Mouse (Mus musculus) neural tube, embryonic 13.5 days (tissue): Measurements from ENCODE around the gene Tpsb2. TPM values are rescaled to one million over a fixed set of nuclear protein-coding genes. Genes with fewer than 3 reads are reported as not detected.

Source experiments
- ATAC-seq: fragments of 200-750 bp; cut with Nextera tagmentation; 2 replicates; pipeline ENCODE4 v1.8.0; 2017; ENCODE audit warnings: low read depth, mild to moderate bottlenecking, moderate TSS enrichment, moderate library complexity
- H3K27ac ChIP-seq: fragments of 300-500 bp; sonication (generic); replicated peaks from 2 replicates; pipeline ENCODE4 v1.5.1; 2015; ENCODE audit warnings: moderate library complexity, mild to moderate bottlenecking, inconsistent platforms
- H3K27me3 ChIP-seq: fragments of 300-500 bp; sonication (generic); 2 replicates; pipeline ENCODE4 v1.6.1; 2015; ENCODE audit warnings: mild to moderate bottlenecking, inconsistent platforms
- H3K36me3 ChIP-seq: fragments of 300-500 bp; sonication (generic); 2 replicates; pipeline ENCODE4 v1.6.1; 2015; ENCODE audit warnings: mild to moderate bottlenecking, inconsistent platforms
- H3K4me1 ChIP-seq: fragments of 300-500 bp; sonication (generic); replicated peaks from 2 replicates; pipeline ENCODE4 v1.6.1; 2015; ENCODE audit warnings: inconsistent platforms
- H3K4me2 ChIP-seq: fragments of 300-500 bp; sonication (generic); 2 replicates; pipeline ENCODE4 v1.6.1; 2015; ENCODE audit warnings: inconsistent platforms, mild to moderate bottlenecking, moderate library complexity
- H3K4me3 ChIP-seq: fragments of 300-500 bp; sonication (generic); 2 replicates; pipeline ENCODE4 v1.5.1; 2015; ENCODE audit warnings: mild to moderate bottlenecking, inconsistent platforms
- H3K9ac ChIP-seq: fragments of 300-500 bp; sonication (generic); 2 replicates; pipeline ENCODE4 v1.6.1; 2015; ENCODE audit warnings: moderate library complexity, mild to moderate bottlenecking, inconsistent platforms
- H3K9me3 ChIP-seq: fragments of 300-500 bp; sonication (generic); 2 replicates; pipeline ENCODE4 v1.6.1; 2016; ENCODE audit warnings: inconsistent platforms
- WGBS: fragments of 180-500 bp; shearing (Covaris S2); methylation state at CpG from one replicate; pipeline ENCODE4 v1.1.7; 2015; 5-methylcytosine and 5-hydroxymethylcytosine counted together
- polyA plus RNA-seq: library from polyadenylated mRNA; unstranded; fragments of >200 nt; fragmentation: Nextera tagmentation; extraction: Ambion mirVana; gene quantifications from 2 replicates; pipeline ENCODE4 v1.2.1, GENCODE M21; 2015

Gene Tpsb2
- polyA plus RNA-seq = 0.45 TPM in 1 of 2 replicates, not detected in the other

- H3K4me2 ChIP-seq = no peak within 1 kb of the TSS
- H3K27me3 ChIP-seq = no peaks in the 10 kb centered on the region
- H3K9me3 ChIP-seq = no peaks in the 10 kb centered on the region
- no peaks in the 10 kb centered on the region for H3K36me3 ChIP-seq
- ATAC-seq = no peak
- 75% methylated on average over 2 of the region's 2 CpGs for WGBS
- H3K4me1 ChIP-seq = no peaks in the 10 kb centered on the region
- no peak within 1 kb of the TSS for H3K4me3 ChIP-seq
- H3K27ac ChIP-seq = no peak within 1 kb of the TSS
- no peak within 1 kb of the TSS for H3K9ac ChIP-seq
Observed at GRCm38 (mm10) chr17:25366005-25366404, at the start of gene Tpsb2. Tpsb2 (plus strand) TSS chr17:25366305.

GRCm38 (mm10) chr17:25318354-25318753 is 47.8 kb upstream of the Tpsb2 start, which contains the start of gene Prss29:
Prss29 (plus strand) TSS chr17:25318654.
- H3K4me2 ChIP-seq = no peak within 1 kb of the TSS
- no peak within 1 kb of the TSS for H3K4me3 ChIP-seq
- WGBS = 83% methylated on average over 5 of the region's 5 CpGs
- H3K27ac ChIP-seq = no peak within 1 kb of the TSS
- H3K4me1 ChIP-seq = no peaks in the 10 kb centered on the region
- no peaks in the 10 kb centered on the region for H3K9me3 ChIP-seq
- no peaks in the 10 kb centered on the region for H3K36me3 ChIP-seq
- 0 out of 2 replicates have a peak, but pooled peaks cover 4% of the 10 kb centered on the region for H3K27me3 ChIP-seq
- H3K9ac ChIP-seq = no peak within 1 kb of the TSS
- no peak for ATAC-seq

GRCm38 (mm10) chr17:25320819-25321218 is 45.3 kb upstream of the Tpsb2 start:
- no peaks in the 10 kb centered on the region for H3K36me3 ChIP-seq
- H3K9ac ChIP-seq = no peak overlapping the region
- WGBS = 91% methylated on average over 8 of the region's 8 CpGs
- no peaks in the 10 kb centered on the region for H3K4me1 ChIP-seq
- no peak overlapping the region for H3K27ac ChIP-seq
- H3K4me2 ChIP-seq = no peak overlapping the region
- H3K4me3 ChIP-seq = no peak overlapping the region
- 0 out of 2 replicates have a peak, but pooled peaks cover 4% of the 10 kb centered on the region for H3K27me3 ChIP-seq
- H3K9me3 ChIP-seq = no peaks in the 10 kb centered on the region
- no peak for ATAC-seq

- Histone ChIP-seq H3K27ac (no peak overlapping the region), H3K9ac (no peak overlapping the region), H3K4me1 (no peaks in the 10 kb centered on the region), H3K4me3 (no peak overlapping the region), H3K27me3 (0 out of 2 replicates have a peak, but pooled peaks cover 4% of the 10 kb centered on the region), H3K9me3 (no peaks in the 10 kb centered on the region), H3K36me3 (no peaks in the 10 kb centered on the region), H3K4me2 (no peak overlapping the region)
- 24% methylated on average over 2 of the region's 2 CpGs for WGBS
- no peak for ATAC-seq
Observed at GRCm38 (mm10) chr17:25322930-25323329, 43.2 kb upstream of the Tpsb2 start.

GRCm38 (mm10) chr17:25332321-25332720 is 33.8 kb upstream of the Tpsb2 start:
- Histone ChIP-seq H3K27me3 (peaks cover 17% of the 10 kb centered on the region), H3K9ac (no peak overlapping the region), H3K4me2 (no peak overlapping the region), H3K4me1 (no peaks in the 10 kb centered on the region), H3K27ac (no peak overlapping the region), H3K9me3 (no peaks in the 10 kb centered on the region), H3K36me3 (no peaks in the 10 kb centered on the region), H3K4me3 (no peak overlapping the region)
- WGBS = 72% methylated on average over 9 of the region's 9 CpGs
- ATAC-seq = no peak

GRCm38 (mm10) chr17:25333943-25334342 is 32.2 kb upstream of the Tpsb2 start:
- WGBS = 4% methylated on average over 8 of the region's 8 CpGs
- no peaks in the 10 kb centered on the region for H3K9me3 ChIP-seq
- no peak overlapping the region for H3K27ac ChIP-seq
- no peak overlapping the region for H3K4me3 ChIP-seq
- H3K36me3 ChIP-seq = no peaks in the 10 kb centered on the region
- no peak overlapping the region for H3K9ac ChIP-seq
- H3K4me2 ChIP-seq = no peak overlapping the region
- no peaks in the 10 kb centered on the region for H3K4me1 ChIP-seq
- no peak for ATAC-seq
- peaks cover 17% of the 10 kb centered on the region for H3K27me3 ChIP-seq

- Histone ChIP-seq H3K4me3 (no peak overlapping the region), H3K36me3 (no peaks in the 10 kb centered on the region), H3K9me3 (no peaks in the 10 kb centered on the region), H3K4me1 (no peaks in the 10 kb centered on the region), H3K27ac (no peak overlapping the region), H3K27me3 (peaks cover 17% of the 10 kb centered on the region), H3K4me2 (no peak overlapping the region), H3K9ac (no peak overlapping the region)
- 78% methylated on average over 4 of the region's 4 CpGs for WGBS
- no peak for ATAC-seq
Observed at GRCm38 (mm10) chr17:25338218-25338617, 27.9 kb upstream of the Tpsb2 start.

GRCm38 (mm10) chr17:25340003-25340402 is 26.1 kb upstream of the Tpsb2 start:
- no peak overlapping the region for H3K9ac ChIP-seq
- WGBS = 85% methylated on average over 6 of the region's 6 CpGs
- ATAC-seq = no peak
- no peaks in the 10 kb centered on the region for H3K9me3 ChIP-seq
- H3K27me3 ChIP-seq = 0 out of 2 replicates have a peak, but pooled peaks cover 8% of the 10 kb centered on the region
- H3K36me3 ChIP-seq = no peaks in the 10 kb centered on the region
- H3K27ac ChIP-seq = no peak overlapping the region
- H3K4me1 ChIP-seq = no peaks in the 10 kb centered on the region
- H3K4me3 ChIP-seq = no peak overlapping the region
- H3K4me2 ChIP-seq = no peak overlapping the region

- no peak overlapping the region for H3K4me3 ChIP-seq
- 0 out of 2 replicates have a peak, but pooled peaks cover 2% of the 10 kb centered on the region for H3K27me3 ChIP-seq
- H3K4me1 ChIP-seq = no peaks in the 10 kb centered on the region
- H3K4me2 ChIP-seq = no peak overlapping the region
- no peaks in the 10 kb centered on the region for H3K36me3 ChIP-seq
- no peaks in the 10 kb centered on the region for H3K9me3 ChIP-seq
- H3K9ac ChIP-seq = no peak overlapping the region
- no peak for ATAC-seq
- WGBS = 69% methylated on average over 3 of the region's 3 CpGs
- H3K27ac ChIP-seq = no peak overlapping the region
Observed at GRCm38 (mm10) chr17:25341490-25341889, 24.6 kb upstream of the Tpsb2 start.

GRCm38 (mm10) chr17:25345462-25345861 is 20.6 kb upstream of the Tpsb2 start, which contains the start of gene Tpsab1:
Tpsab1 (minus strand) TSS chr17:25345562.
- H3K9me3 ChIP-seq = no peaks in the 10 kb centered on the region
- ATAC-seq = no peak
- no peaks in the 10 kb centered on the region for H3K27me3 ChIP-seq
- H3K4me3 ChIP-seq = no peak within 1 kb of the TSS
- no peaks in the 10 kb centered on the region for H3K36me3 ChIP-seq
- H3K4me1 ChIP-seq = no peaks in the 10 kb centered on the region
- 91% methylated on average over 4 of the region's 4 CpGs for WGBS
- H3K4me2 ChIP-seq = no peak within 1 kb of the TSS
- no peak within 1 kb of the TSS for H3K9ac ChIP-seq
- H3K27ac ChIP-seq = no peak within 1 kb of the TSS

GRCm38 (mm10) chr17:25361291-25361690 is 4.8 kb upstream of the Tpsb2 start:
- Histone ChIP-seq H3K27me3 (no peaks in the 10 kb centered on the region), H3K9ac (no peak overlapping the region), H3K4me3 (no peak overlapping the region), H3K4me1 (no peaks in the 10 kb centered on the region), H3K36me3 (no peaks in the 10 kb centered on the region), H3K27ac (no peak overlapping the region), H3K4me2 (no peak overlapping the region), H3K9me3 (no peaks in the 10 kb centered on the region)
- WGBS = 69% methylated on average over 2 of the region's 2 CpGs
- no peak for ATAC-seq

GRCm38 (mm10) chr17:25363726-25364125 is 2.4 kb upstream of the Tpsb2 start:
- Histone ChIP-seq H3K36me3 (no peaks in the 10 kb centered on the region), H3K4me2 (no peak overlapping the region), H3K9me3 (no peaks in the 10 kb centered on the region), H3K9ac (no peak overlapping the region), H3K4me1 (no peaks in the 10 kb centered on the region), H3K27ac (no peak overlapping the region), H3K27me3 (no peaks in the 10 kb centered on the region), H3K4me3 (no peak overlapping the region)
- 8% methylated on average over 1 of the region's 1 CpGs for WGBS
- no peak for ATAC-seq

GRCm38 (mm10) chr17:25368973-25369372 is 2.9 kb downstream of the Tpsb2 start, which contains the start of gene Tpsg1:
Tpsg1 (plus strand) TSS chr17:25369273.
- Histone ChIP-seq H3K4me2 (no peak within 1 kb of the TSS), H3K27ac (no peak within 1 kb of the TSS), H3K9me3 (no peaks in the 10 kb centered on the region), H3K4me3 (no peak within 1 kb of the TSS), H3K27me3 (no peaks in the 10 kb centered on the region), H3K9ac (no peak within 1 kb of the TSS), H3K36me3 (no peaks in the 10 kb centered on the region), H3K4me1 (no peaks in the 10 kb centered on the region)
- WGBS = 83% methylated on average over 3 of the region's 3 CpGs
- ATAC-seq = no peak
